Mouse (Mus musculus) cortical plate, adult 2 months (tissue): ENCODE measurements at regions not wholly inside any gene's neighbourhood (a gene's known extent, or its start where the extent isn't known, plus 50 kb on each side); places are given as distances from the start of the nearest gene placed in this dataset.

Source experiments
- CTCF ChIP-seq: fragments of 200-500 bp; IDR thresholded peaks from 2 replicates; pipeline ENCODE4 v1.5.1; 2011; ENCODE audit warnings: mild to moderate bottlenecking, control low read depth, low read length; ENCODE audit not compliant: insufficient read depth; ENCODE audit errors: extremely low read depth
- POLR2A ChIP-seq: fragments of 200-500 bp; IDR thresholded peaks from 2 replicates; pipeline ENCODE4 v1.6.1; 2011; ENCODE audit warnings: mild to moderate bottlenecking, low read length, control low read depth; ENCODE audit not compliant: insufficient read depth; ENCODE audit errors: extremely low read depth

GRCm38 (mm10) chr3:34966442-34966841 is 316.2 kb downstream of the Sox2 start:
- TF ChIP-seq CTCF: no peak
- TF ChIP-seq POLR2A: no peak
